ENCODE assay signal across 9 mouse cellular contexts in the genomic region with DNA sequence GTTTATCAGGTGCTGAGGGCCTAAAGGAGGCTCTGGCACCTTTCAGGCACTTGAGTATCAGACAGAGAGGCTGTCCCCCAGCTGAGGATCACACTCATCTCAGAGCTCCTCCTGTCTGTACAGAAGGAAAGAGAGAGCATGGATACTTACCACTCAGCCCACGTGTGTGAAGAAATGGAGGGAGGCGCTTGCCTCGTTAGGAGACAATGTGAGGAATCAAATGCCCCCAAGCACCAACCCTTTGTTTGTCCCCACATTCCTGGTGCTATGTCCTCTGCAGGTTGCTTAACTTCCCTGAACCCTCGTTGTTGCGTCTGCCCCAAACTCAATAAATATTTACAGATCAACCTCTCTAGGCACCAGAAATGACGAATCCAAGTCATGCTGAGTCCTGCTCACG. TPM values are rescaled to one million over a fixed set of nuclear protein-coding genes. Genes with fewer than 3 reads are reported as not detected.
A peak's percentile ranks its signal among the peaks of the same experiment; 100 is the strongest.
DNase-seq lines count a peak whose midpoint lies in the region; ATAC-seq lines count a peak whose summit lies in the region.
"Had no signal": no experiment of that assay in that cellular context is flagged by ENCODE, and none has a peak within 500 bp of the region (broad histone marks: within the 10 kb centered on the region; RNA-seq: fewer than 3 reads in every experiment).

No protein-coding gene starts in this region.

- no peak overlapping the region for H3K4me2 ChIP-seq in lung, embryonic 16.5 days (ENCODE audit: low read depth, low read length)
- peak overlapping the region; percentile 83; the same call in 1 of the 2 replicates for H3K4me2 ChIP-seq in embryonic facial prominence, embryonic 14.5 days (ENCODE audit: low read depth, low read length)
- peak overlapping the region; percentile 94; the same call in 1 of the 2 replicates for H3K4me2 ChIP-seq in neural tube, embryonic 13.5 days

- peaks cover 4% of the 10 kb centered on the region; the same call in 1 of the 2 replicates for H3K27me3 ChIP-seq in lung, embryonic 16.5 days (ENCODE audit: control insufficient read depth, insufficient read depth, low read depth, low read length)
- H3K27me3 ChIP-seq in embryonic facial prominence, embryonic 14.5 days (replicated peaks; ENCODE audit: control insufficient read depth, insufficient read depth, low read length) = peaks cover 5% of the 10 kb centered on the region; the same call in 1 of the 2 replicates
- peaks cover 43% of the 10 kb centered on the region for H3K27me3 ChIP-seq in neural tube, embryonic 13.5 days

- 0 out of 2 replicates have a peak overlapping the region, but pooled peaks have one; percentile 7 for H3K9ac ChIP-seq in lung, embryonic 16.5 days (ENCODE audit: low read length)
- no peak overlapping the region for H3K9ac ChIP-seq in embryonic facial prominence, embryonic 14.5 days (ENCODE audit: low read depth, low read length)
- H3K9ac ChIP-seq in neural tube, embryonic 13.5 days = peak overlapping the region; percentile 56; the same call in 1 of the 2 replicates

- no peak for ATAC-seq in lung, embryonic 16.5 days (ENCODE audit: low read depth)
- no peak for ATAC-seq in embryonic facial prominence, embryonic 14.5 days (ENCODE audit: low read depth)
- no peak for ATAC-seq in neural tube, embryonic 13.5 days (ENCODE audit: low read depth)
- ATAC-seq in granulocyte monocyte progenitor cell, adult 5-6 weeks (replicated peaks; ENCODE audit: poor library complexity, severe bottlenecking) = no peak

- H3K36me3 ChIP-seq in lung, embryonic 16.5 days (ENCODE audit: control insufficient read depth, insufficient read depth, low read length) = no peaks in the 10 kb centered on the region
- H3K36me3 ChIP-seq in embryonic facial prominence, embryonic 14.5 days (ENCODE audit: control insufficient read depth, insufficient read depth, low read length) = peaks cover 10% of the 10 kb centered on the region; the same call in 1 of the 2 replicates
- H3K36me3 ChIP-seq in neural tube, embryonic 13.5 days = no peaks in the 10 kb centered on the region

- H3K27ac ChIP-seq in lung, embryonic 16.5 days (ENCODE audit: low read length) = no peak overlapping the region
- H3K27ac ChIP-seq in embryonic facial prominence, embryonic 14.5 days (replicated peaks; ENCODE audit: low read depth, low read length) = peak overlapping the region; percentile 95; the same call in 1 of the 2 replicates
- H3K27ac ChIP-seq in neural tube, embryonic 13.5 days (replicated peaks) = no peak overlapping the region

- H3K9me3 ChIP-seq in lung, embryonic 16.5 days (ENCODE audit: control insufficient read depth, low read length) = no peaks in the 10 kb centered on the region
- H3K9me3 ChIP-seq in embryonic facial prominence, embryonic 14.5 days (ENCODE audit: control insufficient read depth, low read length) = no peaks in the 10 kb centered on the region
- H3K9me3 ChIP-seq in neural tube, embryonic 13.5 days = no peaks in the 10 kb centered on the region

- WGBS in lung, embryonic 16.5 days = 43% methylated on average over 7 of the region's 7 CpGs
- WGBS in embryonic facial prominence, embryonic 14.5 days = 33% methylated on average over 7 of the region's 7 CpGs
- whole genome bisulfite sequencing in neural tube, embryonic 13.5 days = 26% methylated on average over 7 of the region's 7 CpGs

- peak; percentile 86 for DNase-seq in heart, adult 11 months
- DNase-seq in heart, adult 9 months (ENCODE audit: low spot score in 2 of 2) = no peak
- DNase-seq in lung, postnatal 10 days = no peak
- no peak for DNase-seq in embryonic facial prominence, embryonic 14.5 days (ENCODE audit: low spot score)
- DNase-seq in gastrocnemius, adult 8-10 months (ENCODE audit: low spot score in 2 of 2) = no peak
- DNase-seq: adrenal gland, postnatal 10 days had no signal

- no peak overlapping the region for H3K4me3 ChIP-seq in lung, embryonic 16.5 days (ENCODE audit: low read length)
- H3K4me3 ChIP-seq in embryonic facial prominence, embryonic 14.5 days (ENCODE audit: low read depth, low read length) = no peak overlapping the region
- H3K4me3 ChIP-seq in neural tube, embryonic 13.5 days = no peak overlapping the region

- H3K4me1 ChIP-seq in lung, embryonic 16.5 days (replicated peaks; ENCODE audit: control insufficient read depth, insufficient read depth, low read length) = peaks cover 58% of the 10 kb centered on the region
- H3K4me1 ChIP-seq in embryonic facial prominence, embryonic 14.5 days (ENCODE audit: control insufficient read depth, insufficient read depth, low read length) = peaks cover 66% of the 10 kb centered on the region
- H3K4me1 ChIP-seq in neural tube, embryonic 13.5 days (replicated peaks) = peaks cover 78% of the 10 kb centered on the region

RNA-seq across cellular contexts. Expression of gene Socs3, which starts 4.8 kb away (rescaled TPM):
- 12.5 and 13.2 TPM in 2 replicates for polyA plus RNA-seq in lung, embryonic 16.5 days (2015; fragmentation: Nextera tagmentation; extraction: Ambion mirVana)
- 6.8 and 8.3 TPM in 2 replicates for polyA plus RNA-seq in embryonic facial prominence, embryonic 14.5 days (2014; fragmentation: Nextera tagmentation; extraction: Ambion mirVana)
- polyA plus RNA-seq in neural tube, embryonic 13.5 days (2015; fragmentation: Nextera tagmentation; extraction: Ambion mirVana) = 7.8 and 8.7 TPM in 2 replicates
- total RNA-seq in granulocyte monocyte progenitor cell, adult 5-6 weeks (2014; fragmentation: Nextera tagmentation) = 0.41 TPM in 1 of 2 replicates, not detected in the other
- 2.0 and 2.2 TPM in 2 replicates for total RNA-seq in granulocyte monocyte progenitor cell, adult 5-6 weeks (2017)
- total RNA-seq in gastrocnemius, adult 8-10 months (2022) = 1 to 10 TPM; 1.9 to 3.3 (median 2.5) TPM

RNA-seq across cellular contexts. Expression of gene Pgs1, which starts 21.0 kb away (rescaled TPM):
- polyA plus RNA-seq in lung, embryonic 16.5 days (2015; fragmentation: Nextera tagmentation; extraction: Ambion mirVana) = 41.8 and 44.8 TPM in 2 replicates
- polyA plus RNA-seq in embryonic facial prominence, embryonic 14.5 days (2014; fragmentation: Nextera tagmentation; extraction: Ambion mirVana) = 31.0 and 34.7 TPM in 2 replicates
- 46.9 and 49.0 TPM in 2 replicates for polyA plus RNA-seq in neural tube, embryonic 13.5 days (2015; fragmentation: Nextera tagmentation; extraction: Ambion mirVana)
- total RNA-seq in granulocyte monocyte progenitor cell, adult 5-6 weeks (2014; fragmentation: Nextera tagmentation) = 43.1 and 44.5 TPM in 2 replicates
- 18.8 and 23.3 TPM in 2 replicates for total RNA-seq in granulocyte monocyte progenitor cell, adult 5-6 weeks (2017)
- total RNA-seq in gastrocnemius, adult 8-10 months (2022) = 10 to 100 TPM; 16.9 to 23.0 (median 19.1) TPM
